Mouse (Mus musculus) stomach, postnatal 0 days (tissue): ENCODE data around the gene Chrna1. TPM values are rescaled to one million over a fixed set of nuclear protein-coding genes. Genes with fewer than 3 reads are reported as not detected.

Experiments used
- ATAC-seq: fragments of 200-750 bp; cut with Nextera tagmentation; 2 replicates; pipeline ENCODE4 v1.8.0; 2017; ENCODE audit not compliant: low FRiP score, low TSS enrichment
- DNase-seq: peaks from one replicate; pipeline ENCODE4 v3.0.0-alpha.2; 2016; ENCODE audit warnings: low spot score
- H3K27ac ChIP-seq: fragments of 300-500 bp; sonication (generic); replicated peaks from 2 replicates; pipeline ENCODE4 v1.5.1; 2014; ENCODE audit warnings: mild to moderate bottlenecking, control low read depth
- H3K27me3 ChIP-seq: fragments of 300-500 bp; sonication (generic); 2 replicates; pipeline ENCODE4 v1.6.1; 2014; ENCODE audit warnings: low read length; ENCODE audit not compliant: control insufficient read depth, insufficient read depth
- H3K36me3 ChIP-seq: fragments of 300-500 bp; sonication (generic); 2 replicates; pipeline ENCODE4 v1.6.1; 2014; ENCODE audit warnings: low read length, mixed read lengths; ENCODE audit not compliant: control insufficient read depth, insufficient read depth
- H3K4me1 ChIP-seq: fragments of 300-500 bp; sonication (generic); replicated peaks from 2 replicates; pipeline ENCODE4 v1.6.1; 2014; ENCODE audit warnings: antibody characterized with exemption; ENCODE audit not compliant: control insufficient read depth, insufficient read depth
- H3K4me2 ChIP-seq: fragments of 300-500 bp; sonication (generic); replicated peaks from 2 replicates; pipeline ENCODE4 v1.6.1; 2014; ENCODE audit warnings: low read depth, mild to moderate bottlenecking, control low read depth, moderate library complexity
- H3K4me3 ChIP-seq: fragments of 300-500 bp; sonication (generic); 2 replicates; pipeline ENCODE4 v1.5.1; 2014; ENCODE audit warnings: low read depth, low read length, control low read depth
- H3K9ac ChIP-seq: fragments of 300-500 bp; sonication (generic); 2 replicates; pipeline ENCODE4 v1.6.1; 2014; ENCODE audit warnings: mild to moderate bottlenecking, low read length, control low read depth, mixed read lengths
- H3K9me3 ChIP-seq: fragments of 300-500 bp; sonication (generic); 2 replicates; pipeline ENCODE4 v1.6.1; 2016; ENCODE audit warnings: low read length; ENCODE audit not compliant: control insufficient read depth
- CTCF ChIP-seq: IDR thresholded peaks from 2 replicates; pipeline ENCODE4 v1.5.1; 2016; ENCODE audit warnings: antibody characterized with exemption, low read depth, mild to moderate bottlenecking, moderate library complexity
- EP300 ChIP-seq: optimal IDR thresholded peaks from 2 replicates; pipeline ENCODE3; 2016; ENCODE audit warnings: antibody characterized with exemption
- WGBS: fragments of 180-500 bp; shearing (Covaris S2); extraction: QIAGEN DNeasy Blood & Tissue Kit; methylation state at CpG from one replicate; pipeline ENCODE4 v1.1.7; 2014; 5-methylcytosine and 5-hydroxymethylcytosine counted together
- polyA plus RNA-seq: library from polyadenylated mRNA; unstranded; fragments of >200 nt; fragmentation: Nextera tagmentation; extraction: Ambion mirVana; gene quantifications from 2 replicates; pipeline ENCODE4 v1.2.1, GENCODE M21; 2015

Gene Chrna1
- polyA plus RNA-seq, 1 experiment from 2014 or later = 0.59 TPM

DNA sequence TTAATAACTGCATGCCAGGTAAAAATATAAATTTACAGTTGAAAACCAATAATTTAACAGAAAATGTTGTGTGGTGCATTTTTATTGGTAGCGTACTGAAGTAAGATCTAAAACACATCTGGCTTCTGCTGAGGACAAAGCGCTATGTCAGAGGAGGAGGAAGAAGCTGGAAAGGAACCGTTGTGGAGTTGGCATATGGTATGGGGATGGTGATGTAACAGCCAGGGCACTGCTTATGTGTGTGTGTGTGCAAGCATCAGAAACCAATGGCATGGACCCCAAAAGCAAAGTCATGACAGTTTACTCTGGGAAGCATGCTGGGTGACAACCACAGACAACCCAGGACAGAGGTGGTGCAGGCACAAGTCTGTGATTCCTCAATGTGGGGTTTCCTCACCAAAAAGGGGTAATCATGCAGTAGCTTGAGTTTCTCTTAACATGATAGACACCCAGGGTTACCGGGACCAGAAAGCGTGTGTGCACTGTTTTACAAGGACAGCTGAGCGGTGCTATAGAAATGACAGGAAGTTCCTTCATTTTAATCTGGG lies 32.3 kb upstream of the Chrna1 start:
- Histone ChIP-seq H3K27me3 (no peaks in the 10 kb centered on the region), H3K27ac (no peak overlapping the region), H3K4me2 (no peak overlapping the region), H3K9me3 (no peaks in the 10 kb centered on the region), H3K36me3 (no peaks in the 10 kb centered on the region), H3K4me3 (no peak overlapping the region), H3K4me1 (no peaks in the 10 kb centered on the region; the same call in 1 of the 2 replicates), H3K9ac (no peak overlapping the region)
- DNase-seq (no peak), ATAC-seq (no peak)
- TF ChIP-seq CTCF = no peak
- no peak for TF ChIP-seq EP300
- 93% methylated on average over 6 of the region's 6 CpGs for WGBS

DNA sequence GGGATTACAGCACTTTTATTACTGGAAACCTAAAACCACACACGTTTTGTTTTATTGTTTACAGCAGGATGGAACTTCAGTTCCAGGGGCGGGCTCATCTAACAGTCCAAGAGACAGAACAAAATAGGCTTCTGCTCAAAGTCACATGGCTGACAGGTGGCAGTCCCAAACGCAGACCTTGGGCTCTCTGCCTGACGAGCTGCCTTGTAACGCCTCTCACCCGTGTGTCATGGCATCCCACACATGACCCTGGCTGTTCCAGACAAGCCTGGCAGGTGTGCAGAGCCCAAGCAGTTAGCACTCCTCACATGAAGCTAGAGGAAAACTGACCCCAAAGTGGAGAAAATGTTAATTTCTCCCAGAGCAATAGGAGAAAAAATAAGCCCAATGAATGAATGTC lies 31.7 kb upstream of the Chrna1 start:
- DNase-seq = no peak

GRCm38 (mm10) chr2:73609724-73610210 lies 29.6 kb upstream of the Chrna1 start:
- Histone ChIP-seq H3K4me1 (no peaks in the 10 kb centered on the region; the same call in 1 of the 2 replicates), H3K9me3 (no peaks in the 10 kb centered on the region), H3K36me3 (no peaks in the 10 kb centered on the region), H3K27ac (no peak overlapping the region), H3K4me3 (no peak overlapping the region), H3K9ac (no peak overlapping the region), H3K4me2 (no peak overlapping the region), H3K27me3 (no peaks in the 10 kb centered on the region)
- TF ChIP-seq CTCF = no peak
- TF ChIP-seq EP300 = no peak
- DNase-seq (no peak), ATAC-seq (no peak)
- WGBS = 88% methylated on average over 3 of the region's 3 CpGs

More for the DNA sequence above, 31.7 kb upstream of the Chrna1 start:
- TF ChIP-seq CTCF (no peak), EP300 (no peak)
- no peak overlapping the region for H3K4me3 ChIP-seq
- no peaks in the 10 kb centered on the region for H3K36me3 ChIP-seq
- WGBS = 65% methylated on average over 6 of the region's 6 CpGs
- no peak for ATAC-seq
- no peaks in the 10 kb centered on the region; the same call in 1 of the 2 replicates for H3K4me1 ChIP-seq
- H3K27me3 ChIP-seq = no peaks in the 10 kb centered on the region
- no peak overlapping the region for H3K27ac ChIP-seq
- no peak overlapping the region for H3K4me2 ChIP-seq
- H3K9me3 ChIP-seq = no peaks in the 10 kb centered on the region
- no peak overlapping the region for H3K9ac ChIP-seq

- H3K4me2 ChIP-seq = no peak overlapping the region
- WGBS = 54% methylated on average over 5 of the region's 5 CpGs
- no peak overlapping the region for H3K27ac ChIP-seq
- H3K4me3 ChIP-seq = no peak overlapping the region
- H3K4me1 ChIP-seq = no peaks in the 10 kb centered on the region; the same call in 1 of the 2 replicates
- H3K9me3 ChIP-seq = no peaks in the 10 kb centered on the region
- H3K27me3 ChIP-seq = no peaks in the 10 kb centered on the region
- DNase-seq = peak; percentile 63
- H3K9ac ChIP-seq = no peak overlapping the region
- ATAC-seq = peak; percentile 95
- no peak for TF ChIP-seq EP300
- TF ChIP-seq CTCF = no peak
- H3K36me3 ChIP-seq = no peaks in the 10 kb centered on the region
Measured at GRCm38 (mm10) chr2:73609067-73609723, 29.1 kb upstream of the Chrna1 start.

- H3K27me3 ChIP-seq = no peaks in the 10 kb centered on the region
- no peak overlapping the region for H3K4me2 ChIP-seq
- H3K4me3 ChIP-seq = no peak overlapping the region
- ATAC-seq (no peak), DNase-seq (no peak)
- H3K9ac ChIP-seq = no peak overlapping the region
- 75% methylated on average over 6 of the region's 6 CpGs for WGBS
- H3K4me1 ChIP-seq = no peaks in the 10 kb centered on the region; the same call in 1 of the 2 replicates
- no peak overlapping the region for H3K27ac ChIP-seq
- H3K36me3 ChIP-seq = no peaks in the 10 kb centered on the region
- TF ChIP-seq EP300 (no peak), CTCF (no peak)
- H3K9me3 ChIP-seq = no peaks in the 10 kb centered on the region
Measured at GRCm38 (mm10) chr2:73608391-73608790, 28.3 kb upstream of the Chrna1 start.

GRCm38 (mm10) chr2:73607609-73608008 lies 27.5 kb upstream of the Chrna1 start:
- H3K9me3 ChIP-seq = no peaks in the 10 kb centered on the region
- no peak overlapping the region for H3K4me2 ChIP-seq
- no peaks in the 10 kb centered on the region; the same call in 1 of the 2 replicates for H3K4me1 ChIP-seq
- no peaks in the 10 kb centered on the region for H3K36me3 ChIP-seq
- H3K9ac ChIP-seq = no peak overlapping the region
- DNase-seq (no peak), ATAC-seq (no peak)
- H3K27me3 ChIP-seq = no peaks in the 10 kb centered on the region
- no peak overlapping the region for H3K27ac ChIP-seq
- H3K4me3 ChIP-seq = no peak overlapping the region
- TF ChIP-seq CTCF (no peak), EP300 (no peak)
- 33% methylated on average over 4 of the region's 4 CpGs for WGBS
